Mouse (Mus musculus): ENCODE data around the gene Crb3.

The Crb3 gene

GRCm38 (mm10) chr17:57062011-57062521, 3.2 kb downstream of the Crb3 start:
- in situ Hi-C loops (cut with MboI, MseI), result no loop called here

GRCm38 (mm10) chr17:57062548-57062947, 3.6 kb downstream of the Crb3 start:
- in situ Hi-C loops (cut with MboI, MseI), result no loop called here

- in situ Hi-C loops (cut with MboI, MseI), result no loop called here
Measured at GRCm38 (mm10) chr17:57063031-57063430, 4.1 kb downstream of the Crb3 start.

GRCm38 (mm10) chr17:57066908-57067307, 8.0 kb downstream of the Crb3 start:
- in situ Hi-C loops (cut with MboI, MseI), result no loop called here

- in situ Hi-C loops (cut with MboI, MseI), result no loop called here
Measured at GRCm38 (mm10) chr17:57070272-57070671, 11.4 kb downstream of the Crb3 start.

GRCm38 (mm10) chr17:57070699-57071098, 11.8 kb downstream of the Crb3 start:
- in situ Hi-C loops (cut with MboI, MseI), result no loop called here

- in situ Hi-C loops (cut with MboI, MseI), result loop anchor here (25.0 kb wide), 1 partner anchor 1835 kb away; no protein-coding TSS in a partner anchor
Measured at GRCm38 (mm10) chr17:57076916-57077315, 18.0 kb downstream of the Crb3 start.

- in situ Hi-C loops (cut with MboI, MseI), result loop anchor here (25.0 kb wide), 1 partner anchor 1834 kb away; no protein-coding TSS in a partner anchor
Measured at GRCm38 (mm10) chr17:57078336-57078735, 19.4 kb downstream of the Crb3 start, which contains the start of gene Dennd1c. Gene Dennd1c, minus strand, starts transcription at chr17:57078514.

GRCm38 (mm10) chr17:57079919-57080318, 21.0 kb downstream of the Crb3 start:
- in situ Hi-C loops (cut with MboI, MseI), result loop anchor here (25.0 kb wide), 1 partner anchor 1832 kb away; no protein-coding TSS in a partner anchor

- in situ Hi-C loops (cut with MboI, MseI), result loop anchor here (25.0 kb wide), 1 partner anchor 1831 kb away; no protein-coding TSS in a partner anchor
Measured at GRCm38 (mm10) chr17:57081234-57081842, 22.4 kb downstream of the Crb3 start.

GRCm38 (mm10) chr17:57082481-57082880, 23.6 kb downstream of the Crb3 start:
- in situ Hi-C loops (cut with MboI, MseI), result loop anchor here (25.0 kb wide), 1 partner anchor 1830 kb away; no protein-coding TSS in a partner anchor

- in situ Hi-C loops (cut with MboI, MseI), result loop anchor here (25.0 kb wide), 1 partner anchor 1826 kb away; no protein-coding TSS in a partner anchor
Measured at GRCm38 (mm10) chr17:57085970-57086757, 27.3 kb downstream of the Crb3 start.

- in situ Hi-C loops (cut with MboI, MseI), result loop anchor here (25.0 kb wide), 1 partner anchor 1825 kb away; no protein-coding TSS in a partner anchor
Measured at GRCm38 (mm10) chr17:57087049-57087832, 28.3 kb downstream of the Crb3 start, which contains the start of gene Tubb4a. Gene Tubb4a, minus strand, starts transcription at chr17:57087782.

- in situ Hi-C loops (cut with MboI, MseI), result loop anchor here (25.0 kb wide), 1 partner anchor 1818 kb away; no protein-coding TSS in a partner anchor
Measured at GRCm38 (mm10) chr17:57094222-57094621, 35.3 kb downstream of the Crb3 start.

GRCm38 (mm10) chr17:57095855-57096622, 37.1 kb downstream of the Crb3 start:
- in situ Hi-C loops (cut with MboI, MseI), result loop anchor here (5.0 to 25.0 kb wide), 3 partner anchors 71 to 1816 kb away; no protein-coding TSS in a partner anchor

GRCm38 (mm10) chr17:57096623-57096920, 37.7 kb downstream of the Crb3 start:
- in situ Hi-C loops (cut with MboI, MseI), result loop anchor here (5.0 to 25.0 kb wide), 3 partner anchors 71 to 1816 kb away; no protein-coding TSS in a partner anchor

GRCm38 (mm10) chr17:57098321-57098720, 39.4 kb downstream of the Crb3 start:
- in situ Hi-C loops (cut with MboI, MseI), result loop anchor here (5.0 to 25.0 kb wide), 3 partner anchors 69 to 1814 kb away; no protein-coding TSS in a partner anchor

GRCm38 (mm10) chr17:57099629-57100325, 40.9 kb downstream of the Crb3 start:
- in situ Hi-C loops (cut with MboI, MseI), result loop anchor here (5.0 to 25.0 kb wide), 3 partner anchors 68 to 1813 kb away; no protein-coding TSS in a partner anchor

- in situ Hi-C loops (cut with MboI, MseI), result no loop called here
Measured at GRCm38 (mm10) chr17:57102276-57102675, 43.4 kb downstream of the Crb3 start.

GRCm38 (mm10) chr17:57104496-57104895, 45.6 kb downstream of the Crb3 start:
- in situ Hi-C loops (cut with MboI, MseI), result no loop called here

Measured in regulatory T cell (primary cell).